Mouse (Mus musculus) frontal cortex, postnatal 25 days (tissue): ENCODE results near the gene Sbno1.

Experiments
- DNase-seq, 2 experiments: peaks; one replicate each; pipeline ENCODE4 v3.0.0; 2022; ENCODE audit warnings: low spot score in 2 of 2

The Sbno1 gene

GRCm38 (mm10) chr5:124444208-124444607, 18.4 kb upstream of the Sbno1 start:
- no peak for DNase-seq

- DNase-seq = no peak
Observed at GRCm38 (mm10) chr5:124442628-124443027, 16.8 kb upstream of the Sbno1 start.

DNA sequence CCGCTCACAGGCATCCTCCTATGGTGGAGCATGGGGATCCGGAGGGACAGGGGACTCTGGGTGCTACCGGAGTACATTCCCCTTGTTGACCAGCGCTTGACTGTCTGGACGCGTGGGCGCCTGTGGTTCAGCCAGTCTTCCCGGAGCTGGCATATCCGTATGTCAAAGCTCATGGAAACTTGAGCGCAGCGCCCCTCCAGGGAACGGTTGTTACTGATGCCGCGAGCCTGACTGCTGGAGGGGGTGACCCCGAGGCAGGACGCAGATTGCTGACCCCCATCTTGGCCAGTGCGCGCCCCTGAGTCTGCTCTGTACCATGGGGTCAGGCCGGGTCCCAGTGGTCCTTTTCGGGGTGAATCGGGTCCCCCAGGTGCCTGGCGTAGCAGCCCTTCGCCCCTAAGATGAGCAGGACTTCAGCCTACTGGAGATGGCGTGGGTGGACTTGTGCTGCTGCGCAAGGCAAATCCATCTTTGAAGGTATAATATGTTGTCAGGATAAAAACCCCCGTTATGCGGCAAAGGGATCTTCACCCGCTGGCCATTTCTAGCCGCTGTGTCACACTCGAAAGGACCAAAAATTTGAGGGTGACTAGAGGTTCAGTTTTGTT, 14.4 kb upstream of the Sbno1 start:
- no peak for DNase-seq

DNA sequence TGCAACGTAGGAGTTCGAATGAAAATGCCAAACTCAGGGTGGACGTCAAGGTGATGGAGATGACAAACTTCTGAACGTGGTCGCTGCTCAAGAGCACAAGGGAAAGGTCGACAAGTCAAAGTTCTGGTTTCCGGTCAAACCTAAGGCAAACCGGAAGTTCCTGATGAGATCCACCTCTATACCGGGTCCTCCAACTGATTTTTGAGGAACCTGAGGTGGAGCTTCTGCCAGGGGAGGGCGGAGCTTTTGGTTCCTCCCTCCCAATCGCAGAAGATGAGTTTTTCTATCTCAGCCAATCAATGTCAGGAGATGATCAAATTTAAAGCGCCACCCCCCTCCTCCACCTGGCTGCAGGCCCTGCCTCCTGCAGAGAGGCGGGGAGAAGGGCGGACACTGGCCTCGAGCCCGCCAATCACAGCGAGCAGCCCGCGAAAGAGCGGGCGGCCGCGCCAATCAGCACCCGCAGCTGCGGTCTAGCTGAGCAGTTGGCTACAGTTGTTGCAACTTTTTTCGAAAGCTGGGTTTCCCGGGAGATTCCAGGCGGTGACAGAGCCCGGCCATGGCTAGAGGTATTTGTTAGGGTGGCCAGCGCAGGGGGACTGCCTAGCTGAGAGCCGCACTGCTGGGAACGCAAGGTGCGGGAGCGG, 13.8 kb upstream of the Sbno1 start, which contains the start of gene Kmt5a:
TSS of gene Kmt5a (plus strand) at position 484 of the 647 bp plus-strand sequence.
- peak; percentile 82 to 90 for DNase-seq

DNA sequence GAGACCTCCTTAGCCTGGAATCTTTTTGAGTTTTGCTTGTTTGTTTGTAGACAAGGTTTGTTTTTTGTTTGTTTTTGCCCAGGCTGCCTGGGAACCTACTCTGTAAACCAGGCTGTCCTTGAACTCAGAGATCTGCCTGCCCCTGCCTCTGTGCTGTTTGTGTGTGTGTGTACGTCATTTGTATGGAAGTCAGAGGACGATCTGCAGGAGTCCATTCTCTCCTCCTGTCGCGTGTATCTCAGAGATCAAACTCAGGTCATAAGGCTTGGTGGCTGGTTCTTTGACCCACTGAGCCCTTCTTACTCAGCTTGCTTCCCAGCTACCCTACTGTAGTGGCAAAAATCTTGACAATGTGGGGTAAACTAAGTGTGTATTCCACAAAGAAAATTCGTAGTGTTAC, 12.9 kb upstream of the Sbno1 start:
- DNase-seq = no peak

- no peak for DNase-seq
Observed at GRCm38 (mm10) chr5:124438229-124438628, 12.4 kb upstream of the Sbno1 start.

GRCm38 (mm10) chr5:124433048-124433447, 7.2 kb upstream of the Sbno1 start:
- DNase-seq = no peak

GRCm38 (mm10) chr5:124432398-124433012, 6.7 kb upstream of the Sbno1 start:
- peak in 1 of 2 experiments; percentile 63 for DNase-seq

DNA sequence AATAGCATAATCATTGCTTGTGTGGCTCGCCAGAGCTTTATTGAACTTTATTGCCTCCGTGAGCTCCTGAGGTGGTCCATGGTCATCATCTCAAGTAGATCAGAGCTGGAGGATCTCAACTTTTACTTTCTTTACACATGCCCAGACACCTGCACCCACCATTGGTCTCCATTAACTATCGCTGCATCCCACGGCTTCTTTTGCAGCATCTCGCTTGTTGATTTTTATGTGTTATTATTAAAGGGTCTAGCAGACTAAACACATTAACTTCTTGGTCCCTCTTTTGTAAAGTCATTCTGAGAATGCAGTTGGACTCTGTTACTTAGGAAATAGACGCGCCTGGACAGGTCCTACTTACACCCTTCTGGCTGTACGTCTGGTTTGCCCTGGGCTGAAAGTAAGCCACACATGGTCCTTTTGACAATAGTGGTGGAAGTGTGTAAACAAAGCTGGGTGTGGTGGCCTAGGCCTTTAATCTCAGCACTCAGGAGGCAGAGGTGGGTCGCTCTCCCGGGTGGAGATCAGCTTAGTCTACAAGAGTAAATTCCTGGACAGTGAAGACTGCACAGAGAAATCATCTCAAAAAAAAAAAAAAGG, 772 bp upstream of the Sbno1 start:
- no peak for DNase-seq

DNA sequence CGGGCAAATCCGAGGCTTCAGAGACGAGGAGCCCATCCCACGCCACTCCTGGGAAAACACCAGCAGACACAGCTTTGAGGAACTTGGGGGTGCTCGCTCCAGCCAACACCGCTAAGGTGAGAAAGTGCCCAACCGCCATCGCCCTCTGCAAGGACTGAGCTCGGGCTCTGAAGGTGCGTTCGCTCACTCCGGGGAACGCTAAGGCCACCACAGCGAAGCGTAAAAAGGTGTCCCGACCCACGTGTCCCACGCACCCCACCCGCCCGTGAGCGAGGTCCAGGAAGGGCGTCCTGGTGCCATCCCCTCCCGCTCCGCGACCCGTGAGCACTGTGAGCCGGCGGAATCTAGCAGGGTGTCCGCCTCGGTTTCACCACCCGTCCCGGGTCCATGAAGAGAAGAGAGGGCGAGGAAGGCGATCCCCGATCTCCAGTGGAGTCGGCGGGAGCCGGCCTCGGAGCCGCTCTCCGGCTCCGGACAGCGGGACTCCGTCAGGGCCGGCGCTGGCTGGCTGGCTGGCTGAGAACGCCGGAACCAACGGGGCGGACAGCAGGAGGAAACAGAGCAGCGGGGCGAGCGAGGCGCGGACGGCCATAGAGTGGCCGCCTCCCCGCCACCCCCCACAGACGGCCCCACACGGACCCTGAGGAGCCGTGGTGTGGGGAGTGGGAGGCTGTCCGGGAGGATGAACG, 934 bp downstream of the Sbno1 start:
- no peak for DNase-seq

GRCm38 (mm10) chr5:124424200-124424722, 1.5 kb downstream of the Sbno1 start:
- DNase-seq = no peak

DNA sequence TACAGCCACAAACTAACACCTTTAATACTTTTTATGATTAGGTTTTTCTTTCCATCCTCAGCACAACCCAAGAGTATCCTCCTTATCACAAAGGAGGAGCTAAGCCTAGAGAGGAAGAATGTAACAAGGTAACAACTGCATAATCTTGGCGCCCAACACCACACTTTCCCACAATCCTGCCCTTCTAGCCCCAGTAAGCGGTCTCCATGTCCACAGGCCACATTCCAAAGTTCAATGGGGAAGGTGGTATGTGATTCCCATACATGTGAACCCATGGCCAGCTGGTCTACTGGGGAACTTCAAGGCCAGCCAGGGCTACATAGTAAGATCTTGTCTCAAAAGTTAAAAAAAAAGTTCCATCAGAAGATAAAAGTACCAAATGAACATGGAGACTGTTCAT, 4.0 kb downstream of the Sbno1 start:
- no peak for DNase-seq

DNA sequence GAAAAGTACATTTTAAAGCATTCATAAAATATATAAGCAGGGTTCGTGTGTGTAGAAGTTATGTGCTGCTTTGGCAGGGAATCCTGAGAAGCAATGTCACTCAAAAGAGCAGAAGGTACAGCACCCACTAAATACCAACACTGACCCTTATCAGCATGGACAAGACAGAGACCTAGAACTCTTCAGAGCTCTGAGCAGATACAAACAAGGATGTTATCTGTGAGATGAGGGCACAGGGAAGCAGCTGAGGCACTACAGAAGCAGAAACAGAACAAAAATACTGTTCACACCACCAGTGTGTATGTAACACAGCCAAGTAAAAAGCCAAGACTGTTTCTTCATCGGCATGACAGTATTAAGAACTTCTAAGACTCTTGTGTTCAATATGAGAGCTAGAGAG, 6.9 kb downstream of the Sbno1 start:
- DNase-seq = no peak

DNA sequence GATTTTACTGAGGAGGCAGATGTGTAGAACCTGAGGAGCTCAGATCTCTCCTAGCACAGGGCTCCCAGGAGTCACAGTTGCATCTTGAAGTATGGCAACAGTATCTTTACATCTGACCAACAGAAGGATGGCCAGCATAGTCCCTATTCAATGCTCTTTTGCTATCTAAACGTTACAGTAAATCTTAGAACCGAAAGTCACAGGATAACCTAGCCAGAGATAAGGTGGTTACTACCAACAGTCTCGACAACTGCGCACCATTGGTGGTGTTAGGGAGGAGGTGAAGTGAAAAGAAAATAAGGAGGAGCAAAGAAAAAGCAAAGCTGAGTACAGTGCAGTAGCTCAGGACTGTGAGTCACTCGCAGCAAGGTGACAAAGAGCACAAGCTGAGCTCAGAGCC, 13.6 kb downstream of the Sbno1 start:
- DNase-seq = no peak

GRCm38 (mm10) chr5:124410808-124411207, 15.0 kb downstream of the Sbno1 start:
- no peak for DNase-seq

DNA sequence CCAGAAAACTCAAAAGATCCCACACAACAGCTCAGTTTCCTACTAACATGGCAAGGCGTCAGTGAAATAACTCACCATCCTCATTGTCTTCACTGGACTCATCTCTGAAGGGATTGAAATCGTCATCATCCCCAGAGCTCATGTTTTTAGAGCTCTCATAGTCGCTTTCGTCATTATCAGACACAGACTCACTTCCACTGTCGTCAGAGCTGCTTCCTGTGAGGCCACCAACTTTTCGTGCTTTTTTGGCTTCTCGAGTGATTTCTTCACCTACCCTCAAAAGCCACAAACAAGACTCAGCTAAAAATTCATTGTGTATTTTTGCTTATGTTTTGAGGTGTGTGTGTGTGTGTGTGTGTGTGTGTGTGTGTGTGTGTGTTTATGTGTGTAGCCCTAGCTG, 32.1 kb downstream of the Sbno1 start:
- no peak for DNase-seq

GRCm38 (mm10) chr5:124392412-124392811, 33.4 kb downstream of the Sbno1 start:
- no peak for DNase-seq

DNA sequence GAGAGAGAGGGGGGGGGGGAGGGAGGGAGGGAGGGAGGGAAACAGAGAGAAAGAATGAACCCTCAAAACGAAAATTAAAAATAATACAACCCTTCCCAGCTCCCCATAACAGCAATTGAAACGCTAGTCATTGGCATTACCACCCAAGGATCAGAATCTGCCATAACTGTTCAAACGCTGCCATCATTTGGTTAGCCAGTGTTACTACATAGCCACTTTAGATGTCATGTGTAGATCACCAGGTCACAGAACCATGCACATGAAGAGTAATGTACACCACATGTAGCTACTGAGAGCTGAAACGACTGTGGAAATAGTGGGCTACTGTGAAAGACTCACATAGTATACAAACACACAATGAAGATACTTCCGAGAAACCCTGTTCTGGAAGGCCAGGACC, 37.9 kb downstream of the Sbno1 start:
- no peak for DNase-seq

GRCm38 (mm10) chr5:124380121-124380520, 45.7 kb downstream of the Sbno1 start:
- DNase-seq = no peak

DNA sequence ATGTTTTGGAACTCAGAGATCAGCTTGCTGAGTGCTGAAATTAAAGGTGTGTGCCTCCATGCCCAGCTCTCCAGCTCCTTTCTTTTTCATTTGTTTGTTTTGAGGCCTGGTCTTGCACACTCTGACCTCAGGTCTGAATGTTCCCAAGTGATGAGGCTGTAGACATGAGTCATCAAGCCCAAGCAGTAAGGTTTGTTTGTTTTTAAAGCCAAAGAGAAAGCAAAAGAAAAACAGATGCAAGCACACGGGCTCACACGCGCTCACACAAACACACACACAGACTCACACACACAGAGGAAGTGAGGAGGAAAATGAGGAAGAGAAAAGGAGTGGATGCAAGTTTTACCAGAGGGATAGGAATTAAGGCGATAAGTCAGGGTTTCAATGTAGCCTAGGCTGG, 48.7 kb downstream of the Sbno1 start:
- DNase-seq = no peak

DNA sequence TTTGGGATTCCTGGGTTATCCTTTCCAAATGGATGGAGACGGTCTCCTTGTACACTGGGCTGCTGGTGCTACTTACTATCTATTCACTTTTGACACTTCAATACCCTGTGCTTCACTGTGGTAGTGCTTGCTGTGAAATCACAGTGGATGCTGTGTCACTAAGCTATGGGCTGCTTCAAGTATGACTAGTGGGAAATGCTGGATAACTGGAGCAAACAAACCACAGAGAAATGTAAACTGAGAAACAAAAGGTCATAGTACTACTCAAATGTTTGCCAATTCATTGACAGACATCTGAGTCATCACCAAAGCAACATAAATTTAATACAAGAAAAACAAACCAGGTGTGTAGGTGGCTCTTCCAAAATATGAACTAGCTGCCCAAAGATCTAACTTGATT, 49.4 kb downstream of the Sbno1 start:
- no peak for DNase-seq

GRCm38 (mm10) chr5:124374298-124374697, 51.5 kb downstream of the Sbno1 start:
- DNase-seq = no peak
